Mouse (Mus musculus) G1E (cell line): ENCODE measurements around the gene Ralbp1. TPM values are rescaled to one million over a fixed set of nuclear protein-coding genes. Genes with fewer than 3 reads are reported as not detected.

ENCODE experiments used
- ATAC-seq: 2 replicates; pipeline ENCODE4 v1.8.0; 2016; ENCODE audit warnings: mild to moderate bottlenecking; ENCODE audit not compliant: insufficient number of reproducible peaks, poor library complexity, low FRiP score, severe bottlenecking; ENCODE audit errors: extremely low read depth
- DNase-seq: peaks from one replicate; pipeline ENCODE4 v3.0.0; 2012; ENCODE audit warnings: low spot score
- H3K27me3 ChIP-seq: 2 replicates; pipeline ENCODE4 v1.6.1; 2012; ENCODE audit warnings: mild to moderate bottlenecking, low read length, inconsistent platforms; ENCODE audit not compliant: insufficient read depth
- H3K36me3 ChIP-seq: replicated peaks from 2 replicates; pipeline ENCODE3; 2012; ENCODE audit warnings: mild to moderate bottlenecking, inconsistent platforms
- H3K4me1 ChIP-seq: 2 replicates; pipeline ENCODE4 v1.6.1; 2012; ENCODE audit warnings: low read depth, low read length, inconsistent platforms, mixed read lengths; ENCODE audit not compliant: insufficient read depth
- H3K4me3 ChIP-seq: 2 replicates; pipeline ENCODE4 v1.5.1; 2012; ENCODE audit warnings: low read depth, mild to moderate bottlenecking, inconsistent platforms, low read length, moderate library complexity, mixed read lengths
- H3K9me3 ChIP-seq: replicated peaks from 2 replicates; pipeline ENCODE4 v1.6.1; 2012; ENCODE audit warnings: inconsistent platforms
- CTCF ChIP-seq: IDR thresholded peaks from 2 replicates; pipeline ENCODE4 v1.5.1; 2012; ENCODE audit warnings: low read depth, low read length, inconsistent platforms, mixed read lengths
- GATA1 ChIP-seq: IDR thresholded peaks from 2 replicates; pipeline ENCODE4 v1.6.1; 2012; ENCODE audit warnings: borderline replicate concordance, low read length, inconsistent platforms, mixed read lengths
- GATA2 ChIP-seq: IDR thresholded peaks from 2 replicates; pipeline ENCODE4 v1.6.1; 2012; ENCODE audit warnings: low read depth, low read length, inconsistent platforms, borderline replicate concordance
- POLR2AphosphoS5 ChIP-seq: IDR thresholded peaks from 2 replicates; pipeline ENCODE4 v1.6.1; 2012; ENCODE audit warnings: low read depth, low read length, inconsistent platforms; ENCODE audit not compliant: insufficient replicate concordance
- TAL1 ChIP-seq: conservative IDR thresholded peaks from 2 replicates; pipeline ENCODE4 v1.6.1; 2012; ENCODE audit warnings: low read depth, low read length, inconsistent platforms, mixed read lengths
- polyA plus RNA-seq: library from polyadenylated mRNA; stranded (reverse); fragments of >175 nt; gene quantifications from 2 replicates; pipeline ENCODE4 v1.2.3, GENCODE M21; 2012
- total RNA-seq, 2 experiments: library from RNA; stranded (forward) in 1 of 2; stranded (reverse) in 1 of 2; fragments of 200-1000 nt in 1 of 2; fragments of >200 nt in 1 of 2; fragmentation: Nextera tagmentation in 1 of 2; gene quantifications; 2 replicates each; pipeline ENCODE4 v1.2.3; 2014 to 2017

The Ralbp1 gene
- total and polyA plus RNA-seq, 3 experiments, result 32.5 to 69.1 (median 54.8) TPM

GRCm38 (mm10) chr17:65884691-65885397 lies 754 bp downstream of the Ralbp1 start:
- Histone ChIP-seq H3K27me3 (no peaks in the 10 kb centered on the region), H3K9me3 (no peaks in the 10 kb centered on the region), H3K4me1 (peaks cover 50% of the 10 kb centered on the region), H3K36me3 (peaks cover 13% of the 10 kb centered on the region), H3K4me3 (peak overlapping the region; percentile 96)
- peak; percentile 95 for ATAC-seq
- no peak for TF ChIP-seq CTCF
- TF ChIP-seq POLR2AphosphoS5, result no peak; the same call in 1 of the 2 replicates
- TF ChIP-seq TAL1, result no peak
- TF ChIP-seq GATA1, result no peak
- no peak for TF ChIP-seq GATA2
- DNase-seq, result peak; percentile 97

GRCm38 (mm10) chr17:65884061-65884669 lies 1.4 kb downstream of the Ralbp1 start:
- Histone ChIP-seq H3K4me3 (peak overlapping the region; percentile 96), H3K9me3 (no peaks in the 10 kb centered on the region), H3K4me1 (peaks cover 55% of the 10 kb centered on the region), H3K27me3 (no peaks in the 10 kb centered on the region), H3K36me3 (peaks cover 17% of the 10 kb centered on the region)
- ATAC-seq (no peak), DNase-seq (peak; percentile 54)
- no peak for TF ChIP-seq TAL1
- TF ChIP-seq GATA2, result no peak
- no peak for TF ChIP-seq POLR2AphosphoS5
- TF ChIP-seq GATA1, result no peak
- TF ChIP-seq CTCF, result no peak

GRCm38 (mm10) chr17:65877026-65877425 lies 8.6 kb downstream of the Ralbp1 start:
- no peak for DNase-seq
- TF ChIP-seq TAL1 (no peak), GATA2 (no peak), GATA1 (no peak), CTCF (no peak), POLR2AphosphoS5 (no peak)

GRCm38 (mm10) chr17:65873834-65874233 lies 11.8 kb downstream of the Ralbp1 start:
- H3K4me3 ChIP-seq, result no peak overlapping the region
- no peak for TF ChIP-seq POLR2AphosphoS5
- TF ChIP-seq TAL1, result no peak
- no peak for TF ChIP-seq GATA2
- TF ChIP-seq CTCF, result no peak
- no peak for TF ChIP-seq GATA1
- H3K4me1 ChIP-seq, result peaks cover 64% of the 10 kb centered on the region

More at GRCm38 (mm10) chr17:65877026-65877425, 8.6 kb downstream of the Ralbp1 start:
- Histone ChIP-seq H3K27me3 (no peaks in the 10 kb centered on the region), H3K4me1 (peaks cover 71% of the 10 kb centered on the region), H3K9me3 (no peaks in the 10 kb centered on the region), H3K4me3 (no peak overlapping the region; the same call in 1 of the 2 replicates), H3K36me3 (peaks cover 64% of the 10 kb centered on the region)
- no peak for ATAC-seq

GRCm38 (mm10) chr17:65873156-65873555 lies 12.4 kb downstream of the Ralbp1 start:
- Histone ChIP-seq H3K27me3 (no peaks in the 10 kb centered on the region), H3K36me3 (peaks cover 41% of the 10 kb centered on the region), H3K4me3 (no peak overlapping the region), H3K4me1 (peaks cover 62% of the 10 kb centered on the region), H3K9me3 (no peaks in the 10 kb centered on the region)
- DNase-seq (no peak), ATAC-seq (no peak)
- no peak for TF ChIP-seq POLR2AphosphoS5
- TF ChIP-seq CTCF, result no peak
- no peak for TF ChIP-seq GATA1
- TF ChIP-seq TAL1, result no peak
- TF ChIP-seq GATA2, result no peak

More at GRCm38 (mm10) chr17:65873834-65874233, 11.8 kb downstream of the Ralbp1 start:
- Histone ChIP-seq H3K36me3 (peaks cover 46% of the 10 kb centered on the region), H3K27me3 (no peaks in the 10 kb centered on the region), H3K9me3 (no peaks in the 10 kb centered on the region)
- DNase-seq (no peak), ATAC-seq (no peak)

- ATAC-seq, result 0 out of 2 replicates have a peak, but pooled peaks have one; percentile 43
- peaks cover 65% of the 10 kb centered on the region for H3K4me1 ChIP-seq
- H3K27me3 ChIP-seq, result no peaks in the 10 kb centered on the region
- H3K4me3 ChIP-seq, result no peak overlapping the region
- H3K9me3 ChIP-seq, result no peaks in the 10 kb centered on the region
- TF ChIP-seq GATA1 (no peak), GATA2 (no peak), POLR2AphosphoS5 (no peak), CTCF (peak; percentile 52; the same call in 1 of the 2 replicates), TAL1 (no peak)
- H3K36me3 ChIP-seq, result peaks cover 41% of the 10 kb centered on the region
- no peak for DNase-seq
Observed at GRCm38 (mm10) chr17:65872652-65873051, 12.9 kb downstream of the Ralbp1 start.
